Mouse (Mus musculus) retina, adult 2 months (tissue): ENCODE data around the gene Nras.

Experiments used
- DNase-seq: peaks from one replicate; pipeline ENCODE4 v3.0.0-alpha.2; 2012; ENCODE audit warnings: low read depth, low spot score

Nras gene

DNA sequence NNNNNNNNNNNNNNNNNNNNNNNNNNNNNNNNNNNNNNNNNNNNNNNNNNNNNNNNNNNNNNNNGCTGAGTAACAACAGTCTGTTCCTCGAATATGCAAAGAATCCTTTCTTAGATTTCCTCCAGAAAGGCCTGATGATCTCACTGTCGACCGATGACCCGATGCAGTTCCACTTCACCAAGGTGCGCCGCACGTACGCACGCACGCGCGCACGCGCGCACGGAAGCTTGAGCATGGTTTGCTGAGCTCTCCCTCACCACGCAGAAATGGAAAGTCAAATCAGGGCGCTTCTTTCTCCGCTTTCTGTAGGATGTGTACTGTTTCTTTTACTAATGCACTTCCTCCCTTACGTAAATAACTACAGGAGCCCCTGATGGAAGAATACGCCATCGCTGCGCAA, 40.6 kb downstream of the Nras start:
- no peak for DNase-seq

DNA sequence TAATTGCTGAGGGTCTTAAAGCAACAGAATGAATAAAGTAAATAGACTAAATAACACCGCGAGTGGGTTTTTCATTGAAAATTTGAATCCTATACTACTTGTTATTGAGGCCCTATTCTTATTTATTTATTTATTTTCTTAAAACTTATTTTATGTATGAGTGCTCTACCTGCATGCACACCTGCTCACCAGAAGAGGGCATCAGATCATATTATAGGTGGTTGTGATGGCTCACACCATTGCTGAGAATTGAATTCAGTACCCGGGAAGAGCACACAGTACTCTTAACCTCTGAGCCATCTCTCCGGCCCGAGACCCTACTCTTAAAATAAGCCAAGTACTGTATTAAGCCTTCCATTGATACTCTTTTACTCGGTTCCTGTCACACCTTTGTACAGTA, 41.6 kb downstream of the Nras start:
- DNase-seq: no peak

DNA sequence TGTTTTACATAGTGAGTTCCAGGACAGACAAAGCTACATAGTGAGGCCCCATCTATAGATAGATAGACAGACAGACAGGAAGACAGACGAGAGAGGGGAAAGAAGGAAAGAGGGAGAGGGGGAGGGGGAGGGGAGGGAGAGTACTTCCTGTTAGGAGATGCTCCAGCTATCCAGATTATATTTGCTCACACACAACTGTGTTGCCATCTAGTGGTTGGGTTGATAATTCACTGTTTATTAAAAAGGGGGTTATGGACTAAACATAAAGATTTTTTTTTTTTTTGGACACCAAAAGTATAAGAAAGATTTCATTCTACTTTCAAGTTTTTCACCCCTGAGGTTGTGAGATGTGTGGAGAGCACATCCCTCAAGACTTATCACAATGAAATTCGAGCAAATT, 42.6 kb downstream of the Nras start:
- DNase-seq: no peak

DNA sequence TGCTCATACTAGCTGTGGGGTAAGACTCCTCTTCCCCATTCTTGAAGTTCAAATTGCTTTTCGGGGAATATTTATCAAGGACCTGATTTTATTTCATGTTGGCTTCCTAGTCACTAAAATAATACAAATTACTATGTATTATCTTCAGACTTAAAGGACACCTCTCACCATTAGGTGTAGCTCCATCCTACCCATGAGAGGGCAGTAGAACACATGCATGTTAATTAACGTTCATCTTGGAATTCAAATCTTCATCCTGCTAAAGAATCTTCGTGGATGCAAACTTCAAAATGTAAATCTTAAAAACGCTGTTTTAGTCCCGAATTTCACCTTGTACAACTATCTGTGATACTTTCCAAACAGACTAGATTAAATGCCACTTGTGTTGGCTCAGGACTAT, 43.1 kb downstream of the Nras start:
- DNase-seq: no peak

DNA sequence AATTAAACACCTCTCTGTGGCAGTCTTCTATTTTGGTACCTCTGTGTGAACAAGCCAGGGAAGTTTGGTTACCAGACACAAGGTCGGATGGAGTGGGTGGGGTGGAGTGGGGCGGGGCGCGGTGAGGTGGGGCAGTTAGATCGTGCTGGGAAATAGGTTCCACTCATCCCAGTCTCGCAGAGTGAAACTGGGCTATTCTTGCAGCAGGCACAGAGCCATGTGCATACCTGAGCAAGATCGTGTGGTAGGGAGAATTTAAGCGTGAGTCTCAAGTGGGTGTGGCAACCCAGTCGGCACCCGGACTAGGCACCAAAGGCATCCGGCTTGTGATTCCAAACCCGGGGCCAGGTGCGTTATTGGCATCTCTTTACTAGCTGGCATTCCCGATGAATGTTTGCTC, 43.8 kb downstream of the Nras start:
- no peak for DNase-seq

DNA sequence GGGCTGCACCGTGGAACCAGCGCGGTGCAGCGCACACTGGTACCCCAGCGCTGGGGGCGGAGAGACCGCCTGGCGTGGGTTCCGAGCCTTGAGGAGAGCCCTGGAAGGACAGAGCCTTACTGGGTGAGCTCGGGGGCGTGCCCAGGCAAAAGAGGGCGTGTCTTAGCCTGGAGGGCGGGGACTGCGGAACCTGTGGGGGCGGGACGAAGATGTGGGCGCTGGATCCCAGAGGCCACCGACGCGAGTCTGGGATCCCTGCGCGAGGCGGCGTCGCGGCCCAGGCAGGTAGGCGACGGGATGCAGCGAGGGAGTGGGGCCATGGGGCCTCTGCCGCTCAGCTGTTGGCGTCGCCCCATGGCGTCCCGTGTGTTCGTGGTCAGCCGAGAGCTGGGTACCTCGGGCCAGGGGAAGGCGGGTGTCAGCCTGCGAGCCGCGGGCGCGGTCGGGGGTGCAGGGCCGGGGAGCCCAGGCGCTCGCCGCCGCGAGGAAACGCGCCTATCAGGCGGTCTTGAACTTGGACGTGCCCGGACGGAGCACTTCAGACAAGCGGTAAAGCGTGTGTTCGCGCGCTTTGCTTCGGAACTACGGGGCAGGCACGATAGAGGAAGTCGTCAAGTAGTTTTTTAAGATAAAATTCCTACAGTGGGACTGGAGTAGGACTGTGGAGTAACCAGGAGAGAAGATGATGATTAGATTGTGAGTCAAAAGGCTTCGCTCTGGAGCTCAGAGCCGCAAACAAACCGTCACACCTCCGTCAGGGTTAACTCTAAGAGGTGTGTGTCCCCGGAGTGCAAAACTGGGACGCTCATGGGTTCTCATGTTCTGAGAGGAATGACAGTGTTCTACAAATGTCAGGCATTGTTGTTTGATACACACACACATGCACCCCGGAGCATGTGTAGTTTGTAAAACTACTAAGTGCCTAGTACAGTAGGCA, 44.6 kb downstream of the Nras start, which contains the start of gene Dennd2c:
Dennd2c (plus strand) TSS at position 151 of the 937 bp plus-strand sequence.
- peak; percentile 49 for DNase-seq

DNA sequence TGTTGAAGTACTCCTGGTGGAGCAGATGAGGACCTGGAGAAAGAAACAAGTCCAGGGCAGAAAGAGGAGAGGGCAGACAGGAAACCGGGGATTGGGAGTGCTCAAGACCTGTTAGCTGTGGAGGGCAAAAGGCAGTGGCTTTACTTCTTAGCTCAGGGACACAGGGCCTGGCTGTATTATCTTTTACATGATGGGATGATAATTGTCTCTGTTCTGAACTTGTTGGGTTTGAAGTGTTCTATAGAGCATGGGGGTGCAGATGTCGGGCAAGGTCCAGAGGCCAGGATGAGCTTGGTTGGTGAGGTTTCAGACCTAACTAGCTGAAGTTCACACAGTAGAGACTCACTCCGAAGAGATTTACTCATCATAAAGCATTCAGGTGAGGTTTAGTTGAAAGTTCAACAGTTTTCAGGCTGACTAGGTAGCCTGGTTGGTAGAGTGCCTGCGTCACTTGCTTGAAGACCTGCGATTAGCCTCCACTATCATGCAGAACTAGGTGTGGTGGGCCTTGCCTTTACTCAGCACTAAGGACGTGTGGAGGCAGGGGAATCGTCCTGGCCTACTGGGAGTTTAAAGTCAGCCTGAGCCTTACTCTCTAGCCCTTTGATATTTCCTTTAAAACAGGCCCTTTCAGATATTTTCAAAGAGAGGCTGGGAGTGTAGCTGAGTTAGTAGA, 49.6 kb downstream of the Nras start:
- no peak for DNase-seq

DNA sequence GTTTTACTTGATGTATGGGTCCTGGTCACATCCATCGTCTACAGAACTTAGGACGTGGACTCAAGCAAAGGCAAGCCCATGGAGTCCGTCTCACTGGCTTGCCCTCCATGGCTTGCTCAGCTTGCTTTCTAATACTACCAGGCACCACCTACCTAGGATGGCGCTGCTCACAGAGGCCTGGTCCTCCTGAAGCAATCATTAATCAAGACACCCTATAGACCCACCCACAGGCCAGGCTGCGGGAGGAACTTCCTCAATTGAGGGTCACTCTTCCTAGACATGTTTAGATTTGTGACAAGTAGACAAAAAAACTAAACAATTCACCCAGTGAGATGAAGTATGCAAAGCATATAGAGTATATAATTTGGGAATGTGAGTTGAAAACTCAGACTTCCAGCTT, 54.1 kb downstream of the Nras start:
- no peak for DNase-seq
